In the genomic region with DNA sequence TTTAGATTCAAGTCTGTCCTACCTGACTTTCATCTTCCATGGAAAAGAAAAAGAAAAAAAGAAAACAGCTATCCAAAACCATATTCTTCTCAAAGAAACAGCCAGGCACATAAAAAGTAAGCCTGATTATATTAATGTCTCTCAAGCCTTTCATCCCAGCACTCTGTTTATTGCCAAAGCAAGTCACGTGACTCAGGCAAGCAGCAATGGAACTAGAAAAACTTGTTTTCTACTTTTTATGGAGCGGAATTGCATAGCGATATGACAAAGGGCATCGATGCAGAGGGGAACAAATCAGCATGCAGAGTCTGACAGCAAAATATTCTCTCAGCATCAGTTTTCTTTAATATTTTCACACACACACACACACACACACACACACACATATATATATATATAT, we compare ENCODE assay signal across 19 mouse cellular contexts.
DNase-seq lines count a peak whose midpoint lies in the region; ATAC-seq and TF ChIP-seq lines count a peak whose summit lies in the region.
"Had no signal": no experiment of that assay in that cellular context is flagged by ENCODE, and none has a peak within 500 bp of the region (broad histone marks: within the 10 kb centered on the region; RNA-seq: fewer than 3 reads in every experiment).

No protein-coding gene starts in this region.

- H3K4me1 ChIP-seq in kidney, postnatal 0 days (replicated peaks; ENCODE audit: insufficient read depth, low read length), result no peaks in the 10 kb centered on the region
- H3K4me1 ChIP-seq in intestine, embryonic 16.5 days (ENCODE audit: control insufficient read depth, insufficient read depth, low read length), result no peaks in the 10 kb centered on the region
- no peaks in the 10 kb centered on the region for H3K4me1 ChIP-seq in hindbrain, embryonic 16.5 days (ENCODE audit: control insufficient read depth, insufficient read depth, low read depth, low read length)
- H3K4me1 ChIP-seq: embryonic facial prominence, embryonic 13.5 days; forebrain, embryonic 10.5 days; heart, embryonic 13.5 days; hindbrain, embryonic 12.5 days had no signal

- no peak for TF ChIP-seq CTCF in kidney, postnatal 0 days (IDR thresholded peaks at IDR 0.05; ENCODE audit: low read depth)

- no peaks in the 10 kb centered on the region for H3K27me3 ChIP-seq in kidney, postnatal 0 days (ENCODE audit: insufficient read depth, low read length)
- no peaks in the 10 kb centered on the region for H3K27me3 ChIP-seq in intestine, embryonic 16.5 days (replicated peaks; ENCODE audit: control insufficient read depth, insufficient read depth, low read length)
- no peaks in the 10 kb centered on the region for H3K27me3 ChIP-seq in hindbrain, embryonic 16.5 days (replicated peaks; ENCODE audit: control insufficient read depth, insufficient read depth, low read length)
- H3K27me3 ChIP-seq: embryonic facial prominence, embryonic 13.5 days; heart, embryonic 13.5 days; hindbrain, embryonic 12.5 days had no signal

- H3K9ac ChIP-seq in kidney, postnatal 0 days (ENCODE audit: low read depth, low read length), result no peak overlapping the region
- no peak overlapping the region for H3K9ac ChIP-seq in intestine, embryonic 16.5 days (ENCODE audit: low read depth, low read length)
- no peak overlapping the region for H3K9ac ChIP-seq in hindbrain, embryonic 16.5 days (ENCODE audit: low read depth, low read length)
- H3K9ac ChIP-seq: embryonic facial prominence, embryonic 13.5 days; heart, embryonic 13.5 days; hindbrain, embryonic 12.5 days had no signal

- H3K36me3 ChIP-seq in kidney, postnatal 0 days (ENCODE audit: insufficient read depth, low read length), result no peaks in the 10 kb centered on the region
- no peaks in the 10 kb centered on the region for H3K36me3 ChIP-seq in intestine, embryonic 16.5 days (ENCODE audit: control insufficient read depth, insufficient read depth, low read length)
- H3K36me3 ChIP-seq in hindbrain, embryonic 16.5 days (ENCODE audit: control insufficient read depth, insufficient read depth, low read length), result no peaks in the 10 kb centered on the region
- H3K36me3 ChIP-seq: embryonic facial prominence, embryonic 13.5 days; forebrain, embryonic 10.5 days; heart, embryonic 13.5 days; hindbrain, embryonic 12.5 days had no signal

- H3K4me3 ChIP-seq in kidney, postnatal 0 days (replicated peaks; ENCODE audit: low read depth, low read length), result no peak overlapping the region
- no peak overlapping the region for H3K4me3 ChIP-seq in intestine, embryonic 16.5 days (ENCODE audit: low read length)
- no peak overlapping the region for H3K4me3 ChIP-seq in hindbrain, embryonic 16.5 days (ENCODE audit: low read length)
- H3K4me3 ChIP-seq: embryonic facial prominence, embryonic 13.5 days; forebrain, embryonic 10.5 days; gastrocnemius, adult 2 months; heart, embryonic 13.5 days; hindbrain, embryonic 12.5 days had no signal

- 77% methylated on average over 4 of the region's 4 CpGs for WGBS in kidney, postnatal 0 days
- WGBS in intestine, embryonic 16.5 days, result 67% methylated on average over 4 of the region's 4 CpGs
- WGBS in hindbrain, embryonic 16.5 days, result 92% methylated on average over 4 of the region's 4 CpGs

- no peaks in the 10 kb centered on the region for H3K9me3 ChIP-seq in kidney, postnatal 0 days (replicated peaks; ENCODE audit: low read length)
- no peaks in the 10 kb centered on the region for H3K9me3 ChIP-seq in intestine, embryonic 16.5 days (ENCODE audit: control insufficient read depth, low read length)
- H3K9me3 ChIP-seq in hindbrain, embryonic 16.5 days (ENCODE audit: control insufficient read depth, low read length), result no peaks in the 10 kb centered on the region
- H3K9me3 ChIP-seq: embryonic facial prominence, embryonic 13.5 days; forebrain, embryonic 10.5 days; heart, embryonic 13.5 days; hindbrain, embryonic 12.5 days had no signal

- no peak overlapping the region for H3K27ac ChIP-seq in kidney, postnatal 0 days
- no peak overlapping the region for H3K27ac ChIP-seq in intestine, embryonic 16.5 days (ENCODE audit: low read length)
- H3K27ac ChIP-seq in hindbrain, embryonic 16.5 days (ENCODE audit: low read depth, low read length), result no peak overlapping the region
- H3K27ac ChIP-seq: embryonic facial prominence, embryonic 13.5 days; forebrain, embryonic 10.5 days; gastrocnemius, adult 2 months; heart, embryonic 13.5 days; hindbrain, embryonic 12.5 days had no signal

- peak; percentile 10 for DNase-seq in kidney, postnatal 0 days (ENCODE audit: low spot score)
- no peak for DNase-seq in kidney, adult 9 months
- peak; percentile 2 for DNase-seq in lung, postnatal 36 days
- no peak for DNase-seq in lung, postnatal 10 days
- DNase-seq in heart, postnatal 4 days, result no peak
- DNase-seq: adrenal gland, postnatal 10 days; cerebellum, adult 11 months; cerebellum, adult 8-10 months; cerebellum, postnatal 14 days; gastrocnemius, adult 2 months; gastrocnemius, postnatal 25 days; heart, postnatal 36 days had no signal

- ATAC-seq in kidney, postnatal 0 days (replicated peaks; ENCODE audit: low FRiP score, low read depth), result no peak
- peak; percentile 94 for ATAC-seq in intestine, embryonic 16.5 days
- ATAC-seq in hindbrain, embryonic 16.5 days, result no peak
- ATAC-seq: forebrain, embryonic 14.5 days had no signal

- H3K4me2 ChIP-seq in kidney, postnatal 0 days (ENCODE audit: low read length), result no peak overlapping the region
- H3K4me2 ChIP-seq in intestine, embryonic 16.5 days (ENCODE audit: low read depth, low read length), result no peak overlapping the region
- no peak overlapping the region for H3K4me2 ChIP-seq in hindbrain, embryonic 16.5 days (ENCODE audit: low read length)
- H3K4me2 ChIP-seq: embryonic facial prominence, embryonic 13.5 days; heart, embryonic 13.5 days; hindbrain, embryonic 12.5 days had no signal

Comparison
In these comparisons a context has a peak if more than half of its experiments do, and no peak if none do; other contexts are left out.
1. DNase-seq: peak in kidney, postnatal 0 days (single experiment) and lung, postnatal 36 days (single experiment); none in kidney, adult 9 months (single experiment), lung, postnatal 10 days (single experiment) and heart, postnatal 4 days (single experiment).